Mouse (Mus musculus) embryonic facial prominence, embryonic 11.5 days (tissue): ENCODE results near the gene Map10. TPM values are rescaled to one million over a fixed set of nuclear protein-coding genes. Genes with fewer than 3 reads are reported as not detected.

Source experiments
- ATAC-seq: fragments of 200-750 bp; cut with Nextera tagmentation; replicated peaks from 2 replicates; pipeline ENCODE4 v1.8.0; 2017; ENCODE audit warnings: low read depth; ENCODE audit not compliant: insufficient number of reproducible peaks, low FRiP score, low TSS enrichment
- DNase-seq: peaks from one replicate; pipeline ENCODE4 v3.0.0-alpha.2; 2015; ENCODE audit warnings: low spot score
- H3K27ac ChIP-seq: fragments of 300-500 bp; sonication (generic); replicated peaks from 2 replicates; pipeline ENCODE4 v1.5.1; 2014; ENCODE audit warnings: mild to moderate bottlenecking, low read depth, low read length, control low read depth
- H3K27me3 ChIP-seq: fragments of 300-500 bp; sonication (generic); 2 replicates; pipeline ENCODE4 v1.6.1; 2014; ENCODE audit warnings: mild to moderate bottlenecking, low read length, moderate library complexity, mixed read lengths; ENCODE audit not compliant: control insufficient read depth, insufficient read depth
- H3K36me3 ChIP-seq: fragments of 300-500 bp; sonication (generic); replicated peaks from 2 replicates; pipeline ENCODE4 v1.6.1; 2014; ENCODE audit warnings: low read depth, mild to moderate bottlenecking, low read length, moderate library complexity, mixed read lengths; ENCODE audit not compliant: control insufficient read depth, insufficient read depth
- H3K4me1 ChIP-seq: fragments of 300-500 bp; sonication (generic); 2 replicates; pipeline ENCODE4 v1.6.1; 2014; ENCODE audit warnings: low read length, mixed read lengths; ENCODE audit not compliant: control insufficient read depth, insufficient read depth
- H3K4me2 ChIP-seq: fragments of 300-500 bp; sonication (generic); 2 replicates; pipeline ENCODE4 v1.6.1; 2014; ENCODE audit warnings: low read depth, mild to moderate bottlenecking, control low read depth, low read length, moderate library complexity
- H3K4me3 ChIP-seq: fragments of 300-500 bp; sonication (generic); 2 replicates; pipeline ENCODE4 v1.5.1; 2014; ENCODE audit warnings: low read depth, low read length, control low read depth
- H3K9ac ChIP-seq: fragments of 300-500 bp; sonication (generic); replicated peaks from 2 replicates; pipeline ENCODE4 v1.6.1; 2014; ENCODE audit warnings: mild to moderate bottlenecking, control low read depth, low read length
- H3K9me3 ChIP-seq: fragments of 300-500 bp; sonication (generic); replicated peaks from 2 replicates; pipeline ENCODE4 v1.6.1; 2016; ENCODE audit warnings: mild to moderate bottlenecking, low read length, inconsistent platforms, mixed read lengths; ENCODE audit not compliant: control insufficient read depth
- WGBS: fragments of 180-500 bp; shearing (Covaris S2); extraction: QIAGEN DNeasy Blood & Tissue Kit; methylation state at CpG from one replicate; pipeline ENCODE4 v1.1.7; 2014; 5-methylcytosine and 5-hydroxymethylcytosine counted together
- polyA plus RNA-seq: library from polyadenylated mRNA; unstranded; fragments of >200 nt; fragmentation: Nextera tagmentation; extraction: Ambion mirVana; gene quantifications from 2 replicates; pipeline ENCODE4 v1.2.1, GENCODE M21; 2014

The Map10 gene
- polyA plus RNA-seq, 1 experiment from 2014 or later = 8.4 TPM

DNA sequence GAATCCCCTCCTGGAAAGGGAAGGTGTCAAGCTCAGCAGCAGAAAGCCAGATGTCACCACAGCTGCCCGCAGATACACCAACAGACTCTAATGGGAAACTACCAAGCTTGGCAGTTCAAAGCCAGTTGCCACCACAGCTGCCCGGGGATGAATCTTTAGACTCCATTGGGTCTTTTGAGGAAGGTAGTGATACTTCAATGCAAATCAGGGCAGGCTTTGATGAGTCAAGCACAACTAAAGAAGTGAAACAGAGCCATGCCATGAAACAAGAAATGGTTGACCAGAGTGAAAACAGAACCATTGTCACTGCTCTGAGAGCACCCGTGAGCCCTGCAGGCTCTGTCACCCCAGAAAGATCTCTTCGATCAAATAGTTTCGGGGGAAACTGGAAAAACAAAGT, 1.8 kb downstream of the Map10 start:
- no peak overlapping the region for H3K4me3 ChIP-seq
- no peak for DNase-seq
- WGBS = 97% methylated on average over 5 of the region's 5 CpGs

GRCm38 (mm10) chr8:125675796-125676195, 6.2 kb downstream of the Map10 start:
- H3K36me3 ChIP-seq = no peaks in the 10 kb centered on the region
- ATAC-seq = no peak
- no peak overlapping the region for H3K4me2 ChIP-seq
- DNase-seq = no peak
- no peaks in the 10 kb centered on the region for H3K27me3 ChIP-seq
- 79% methylated on average over 3 of the region's 3 CpGs for WGBS
- H3K9me3 ChIP-seq = peaks cover 10% of the 10 kb centered on the region
- H3K4me3 ChIP-seq = no peak overlapping the region
- H3K9ac ChIP-seq = no peak overlapping the region
- no peak overlapping the region for H3K27ac ChIP-seq
- H3K4me1 ChIP-seq = no peaks in the 10 kb centered on the region

More for the DNA sequence above, 1.8 kb downstream of the Map10 start:
- H3K27ac ChIP-seq = no peak overlapping the region
- H3K4me1 ChIP-seq = no peaks in the 10 kb centered on the region
- no peak for ATAC-seq
- H3K36me3 ChIP-seq = no peaks in the 10 kb centered on the region
- no peak overlapping the region for H3K4me2 ChIP-seq
- peaks cover 16% of the 10 kb centered on the region for H3K9me3 ChIP-seq
- no peaks in the 10 kb centered on the region for H3K27me3 ChIP-seq
- no peak overlapping the region for H3K9ac ChIP-seq

DNA sequence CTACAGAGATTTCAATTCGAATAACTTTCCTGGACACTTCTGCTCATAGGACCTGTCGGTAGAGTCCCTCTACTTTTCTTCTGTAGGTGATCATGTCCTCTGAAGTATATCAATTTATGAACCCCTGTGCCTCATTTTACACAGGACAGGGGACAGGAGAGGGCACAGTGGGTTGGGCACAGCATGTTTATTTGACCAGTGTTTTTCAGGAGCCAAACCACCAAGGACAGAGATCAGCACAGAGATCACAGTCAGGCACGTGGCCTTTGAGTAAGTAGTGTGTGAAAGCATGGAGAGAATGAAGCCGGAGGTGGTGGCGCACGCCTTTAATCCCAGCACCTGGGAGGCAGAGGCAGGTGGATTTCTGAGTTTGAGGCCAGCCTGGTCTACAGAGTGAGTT, 7.9 kb downstream of the Map10 start:
- no peak for DNase-seq
- H3K36me3 ChIP-seq = no peaks in the 10 kb centered on the region
- no peak overlapping the region for H3K9ac ChIP-seq
- H3K9me3 ChIP-seq = no peaks in the 10 kb centered on the region
- no peaks in the 10 kb centered on the region for H3K4me1 ChIP-seq
- no peak overlapping the region for H3K4me3 ChIP-seq
- H3K27me3 ChIP-seq = no peaks in the 10 kb centered on the region
- no peak for ATAC-seq
- H3K27ac ChIP-seq = no peak overlapping the region
- 88% methylated on average over 6 of the region's 6 CpGs for WGBS
- no peak overlapping the region for H3K4me2 ChIP-seq

DNA sequence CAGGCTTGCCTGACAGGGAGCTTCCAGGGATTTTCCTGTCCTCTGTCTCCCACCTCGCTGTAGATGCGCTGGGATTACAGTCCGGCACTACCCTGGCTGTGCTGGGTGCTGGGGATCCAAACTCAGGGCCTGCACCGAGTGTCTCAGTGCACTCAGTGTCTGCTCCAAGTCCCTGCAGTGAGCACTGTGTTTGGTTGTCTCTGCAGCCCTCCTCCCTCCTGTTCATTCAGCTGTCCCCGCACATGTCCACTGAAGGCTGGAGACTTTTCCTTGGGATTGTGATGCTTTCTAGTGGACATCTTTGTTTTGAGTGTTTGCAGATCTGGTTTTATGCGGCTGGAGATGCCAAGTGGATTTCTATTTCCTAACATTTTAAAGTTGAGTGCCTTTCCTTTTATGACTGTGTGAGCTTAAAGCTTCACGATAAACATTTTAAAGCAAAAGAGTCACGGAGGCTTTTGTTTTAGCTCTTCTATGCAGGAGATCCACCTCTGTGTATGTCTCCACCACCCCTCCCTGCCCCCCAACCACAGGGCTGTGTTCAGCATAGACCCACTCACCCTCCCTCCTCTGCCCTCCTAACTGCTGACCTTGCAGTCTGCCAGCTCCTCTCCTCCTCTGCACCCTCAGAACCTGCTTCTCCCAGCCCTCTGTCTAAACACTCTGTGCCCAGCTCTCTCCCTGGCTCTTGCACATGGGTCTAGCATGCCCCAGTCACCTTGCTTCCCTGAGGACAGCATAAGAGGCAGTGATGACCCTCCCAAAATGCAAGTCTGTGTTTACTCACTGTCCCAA, 9.4 kb downstream of the Map10 start:
- Histone ChIP-seq H3K4me3 (no peak overlapping the region), H3K9ac (no peak overlapping the region), H3K36me3 (no peaks in the 10 kb centered on the region), H3K27me3 (no peaks in the 10 kb centered on the region), H3K4me1 (no peaks in the 10 kb centered on the region), H3K4me2 (no peak overlapping the region), H3K27ac (no peak overlapping the region), H3K9me3 (no peaks in the 10 kb centered on the region)
- WGBS = 78% methylated on average over 8 of the region's 8 CpGs
- DNase-seq (no peak), ATAC-seq (no peak)

GRCm38 (mm10) chr8:125680851-125681408, 11.3 kb downstream of the Map10 start:
- WGBS = 37% methylated on average over 8 of the region's 8 CpGs

GRCm38 (mm10) chr8:125685216-125685760, 15.7 kb downstream of the Map10 start:
- Histone ChIP-seq H3K27me3 (no peaks in the 10 kb centered on the region), H3K27ac (no peak overlapping the region), H3K4me3 (no peak overlapping the region), H3K36me3 (no peaks in the 10 kb centered on the region), H3K4me1 (no peaks in the 10 kb centered on the region), H3K9ac (no peak overlapping the region), H3K9me3 (no peaks in the 10 kb centered on the region), H3K4me2 (no peak overlapping the region)
- 60% methylated on average over 6 of the region's 6 CpGs for WGBS
- ATAC-seq (no peak), DNase-seq (peak; percentile 21)

More at GRCm38 (mm10) chr8:125680851-125681408, 11.3 kb downstream of the Map10 start:
- H3K36me3 ChIP-seq = no peaks in the 10 kb centered on the region
- no peak overlapping the region for H3K4me2 ChIP-seq
- no peaks in the 10 kb centered on the region for H3K27me3 ChIP-seq
- H3K9me3 ChIP-seq = no peaks in the 10 kb centered on the region
- ATAC-seq (no peak), DNase-seq (peak; percentile 32)
- no peak overlapping the region for H3K9ac ChIP-seq
- no peak overlapping the region for H3K4me3 ChIP-seq
- H3K4me1 ChIP-seq = no peaks in the 10 kb centered on the region
- H3K27ac ChIP-seq = no peak overlapping the region

DNA sequence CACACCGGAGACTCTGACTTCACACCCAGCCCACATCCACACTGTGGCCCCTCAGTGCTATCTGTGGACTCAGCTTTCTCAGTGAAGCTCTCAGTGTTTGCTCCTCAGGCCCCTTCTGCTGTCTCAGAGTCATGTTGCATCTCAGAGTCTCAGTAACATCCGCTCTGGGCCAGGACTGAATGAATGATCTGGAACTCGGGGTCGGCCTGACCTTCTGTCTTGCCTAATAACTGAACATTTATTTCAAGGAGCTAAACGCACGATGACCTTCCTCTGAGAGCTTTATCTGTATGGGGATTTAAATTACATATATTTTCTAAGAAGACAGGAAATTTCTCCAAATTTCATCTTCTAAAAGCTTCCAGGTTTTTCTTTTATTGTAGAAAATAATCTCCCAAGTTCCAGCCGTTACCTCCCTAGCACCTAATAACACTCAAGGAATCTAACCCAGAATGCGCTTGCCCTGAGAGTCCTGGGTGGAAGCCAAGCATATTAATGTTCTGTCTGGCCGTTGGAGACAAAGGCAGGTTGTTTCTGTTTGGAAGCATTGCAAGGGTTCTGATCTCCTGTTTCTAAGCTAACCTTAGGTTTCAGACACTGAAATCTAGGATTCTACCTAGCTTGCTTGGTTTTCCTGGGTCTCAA, 16.7 kb downstream of the Map10 start:
- Histone ChIP-seq H3K36me3 (no peaks in the 10 kb centered on the region), H3K27ac (no peak overlapping the region), H3K4me1 (no peaks in the 10 kb centered on the region), H3K27me3 (no peaks in the 10 kb centered on the region), H3K9ac (no peak overlapping the region), H3K9me3 (no peaks in the 10 kb centered on the region), H3K4me3 (no peak overlapping the region), H3K4me2 (no peak overlapping the region)
- 81% methylated on average over 9 of the region's 9 CpGs for WGBS
- DNase-seq (no peak), ATAC-seq (no peak)
